Mouse (Mus musculus) cerebellum, adult 8-10 months (tissue): ENCODE data around the gene Fars2.
A peak's percentile ranks its signal among the peaks of the same experiment; 100 is the strongest.

Source experiments
- DNase-seq: peaks from one replicate; pipeline ENCODE4 v3.0.0; 2022

The Fars2 gene

DNA sequence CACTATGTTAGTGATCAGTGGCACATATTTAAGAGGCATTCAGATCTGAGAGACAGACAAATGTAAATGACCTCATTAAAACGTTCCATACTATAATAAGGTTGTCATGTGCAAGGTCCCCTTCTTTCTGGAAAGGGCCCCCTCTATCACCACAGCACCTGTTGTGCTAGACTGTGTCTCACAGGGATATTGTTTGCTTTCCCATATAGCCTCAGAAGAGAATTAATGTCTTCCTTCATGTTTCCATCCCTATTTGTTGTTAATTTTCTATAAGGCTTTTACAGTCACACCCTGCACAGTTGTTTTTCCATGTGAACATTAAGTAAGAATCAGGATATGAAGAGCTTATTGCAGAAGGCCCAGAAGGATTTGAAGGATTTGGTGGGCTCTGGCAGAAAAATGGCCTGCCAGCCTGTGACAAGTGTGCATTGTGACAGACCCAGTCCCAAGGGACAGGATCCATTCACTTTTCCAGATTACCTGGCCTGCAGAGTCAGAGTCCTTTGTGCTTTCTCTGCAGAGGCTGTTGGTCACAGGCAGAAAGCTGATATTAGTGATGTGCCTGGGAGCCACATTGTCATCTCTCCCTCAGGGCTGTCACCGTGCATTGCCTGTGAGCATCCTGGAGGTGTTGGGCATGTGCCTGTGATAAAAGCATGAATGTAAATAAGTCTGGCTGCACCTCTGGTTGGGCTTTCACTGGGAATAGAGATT lies 352.4 kb downstream of the Fars2 start:
- DNase-seq, result no peak

DNA sequence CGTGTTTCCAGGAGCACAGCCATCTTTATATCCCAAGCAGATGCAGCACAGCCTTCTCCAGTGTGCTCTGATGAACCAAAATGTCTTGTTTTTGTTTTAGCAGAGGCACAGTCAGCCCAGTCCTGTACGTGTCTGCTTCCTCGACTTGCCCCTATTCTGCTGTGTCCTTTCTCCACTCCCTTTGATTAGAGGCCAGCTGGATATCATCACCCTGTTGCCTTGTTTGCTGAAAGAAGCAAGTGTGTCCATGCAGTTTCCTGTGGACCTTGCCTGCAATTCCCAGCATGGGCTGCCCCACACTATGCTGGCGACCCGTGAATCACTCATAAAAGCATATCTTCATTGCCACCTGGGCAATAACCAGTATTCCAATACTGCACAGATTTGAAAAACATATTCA lies 360.4 kb downstream of the Fars2 start:
- no peak for DNase-seq

DNA sequence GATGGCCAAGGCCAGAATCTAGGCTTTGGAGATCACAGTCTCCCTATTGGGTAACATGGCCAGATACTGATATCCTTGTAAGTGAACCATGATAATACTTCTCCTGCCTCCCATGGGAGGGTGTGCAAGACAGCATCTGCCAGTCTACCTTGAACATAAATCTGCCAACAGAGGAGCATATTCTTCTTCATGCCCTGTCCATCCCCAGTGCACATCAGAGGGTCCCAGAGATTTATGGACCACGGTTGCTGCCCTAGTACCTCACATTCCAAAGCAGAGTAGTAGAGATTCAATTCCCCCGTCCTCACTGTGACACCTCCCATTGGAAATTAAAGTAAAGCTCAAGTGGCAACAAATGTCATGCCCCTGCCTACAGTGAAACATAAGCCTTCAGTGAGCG lies 361.0 kb downstream of the Fars2 start:
- DNase-seq, result no peak

DNA sequence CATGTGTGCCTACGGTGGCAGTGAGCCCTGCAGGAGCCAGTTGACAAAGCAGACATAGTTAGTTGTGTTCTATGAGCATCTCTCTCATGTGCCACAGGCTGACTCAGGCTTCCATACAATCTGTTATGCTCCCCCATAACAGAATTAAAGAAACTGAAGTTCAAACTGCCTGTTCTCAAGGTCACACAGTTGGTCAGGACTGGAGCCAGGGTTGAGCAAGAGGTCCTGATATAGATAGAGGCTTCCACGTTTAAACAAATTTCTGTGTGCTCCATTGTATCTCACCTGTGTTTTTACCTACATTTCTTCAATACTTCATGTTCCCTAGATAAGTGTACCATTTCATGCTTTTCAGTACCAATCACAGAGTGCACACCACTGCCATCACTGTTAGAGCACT lies 362.9 kb downstream of the Fars2 start:
- DNase-seq, result no peak

DNA sequence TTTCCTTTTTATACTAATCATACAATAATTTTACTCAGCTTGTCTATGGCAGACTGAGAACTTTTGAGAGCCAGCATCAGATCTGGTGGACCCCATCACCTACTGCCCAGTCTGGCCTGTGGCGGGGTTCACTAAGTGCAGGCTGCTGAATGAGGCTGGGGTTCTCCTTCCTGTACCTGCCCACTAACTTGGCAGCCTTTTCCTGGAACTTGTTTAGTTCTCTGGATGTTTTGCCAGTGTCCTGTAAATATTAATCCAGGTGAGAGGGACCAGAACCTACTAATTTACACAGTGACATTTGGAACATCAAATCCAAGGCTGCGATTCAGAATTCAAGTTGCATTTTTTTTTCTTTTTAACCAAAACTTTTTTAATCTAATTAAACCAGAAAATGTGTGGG lies 367.2 kb downstream of the Fars2 start:
- DNase-seq, result no peak

DNA sequence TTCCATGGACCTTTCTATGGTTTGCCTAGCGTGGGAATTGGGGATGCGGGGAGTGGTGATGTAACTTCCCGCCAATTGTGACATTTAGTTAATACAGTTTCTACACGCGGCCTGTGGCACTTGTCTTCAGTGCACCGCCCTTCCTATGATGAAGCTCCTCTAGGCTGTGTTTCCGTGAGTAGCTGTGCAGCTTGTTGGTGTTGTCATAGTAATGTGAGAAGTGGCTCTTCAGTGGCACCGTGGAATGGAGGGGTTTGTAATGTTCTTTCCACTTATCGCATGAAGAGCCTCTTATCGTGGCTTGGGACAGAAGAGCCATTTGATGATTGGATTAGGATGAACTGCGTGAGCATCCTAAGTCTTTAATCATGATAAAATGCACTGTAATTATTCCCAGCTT lies 369.5 kb downstream of the Fars2 start:
- no peak for DNase-seq

DNA sequence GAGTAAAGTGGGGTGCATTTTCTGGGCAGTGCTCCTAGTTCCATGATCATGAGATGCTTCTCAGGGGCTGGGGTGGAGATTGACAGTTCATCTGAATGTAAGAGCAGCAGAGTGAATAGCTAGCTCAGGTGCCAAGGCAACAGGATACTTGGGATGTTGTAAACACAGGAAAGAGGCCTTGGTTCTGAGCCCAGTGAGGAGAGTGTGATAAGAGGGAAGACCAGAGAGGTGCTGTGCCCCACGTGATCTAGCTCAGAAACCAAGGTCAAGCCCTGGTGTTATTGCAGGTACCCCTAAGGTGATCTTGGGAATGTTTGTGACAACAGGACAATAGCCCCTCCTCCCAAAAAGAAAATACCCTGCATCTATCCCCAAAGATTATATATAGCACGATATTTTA lies 372.2 kb downstream of the Fars2 start:
- no peak for DNase-seq

DNA sequence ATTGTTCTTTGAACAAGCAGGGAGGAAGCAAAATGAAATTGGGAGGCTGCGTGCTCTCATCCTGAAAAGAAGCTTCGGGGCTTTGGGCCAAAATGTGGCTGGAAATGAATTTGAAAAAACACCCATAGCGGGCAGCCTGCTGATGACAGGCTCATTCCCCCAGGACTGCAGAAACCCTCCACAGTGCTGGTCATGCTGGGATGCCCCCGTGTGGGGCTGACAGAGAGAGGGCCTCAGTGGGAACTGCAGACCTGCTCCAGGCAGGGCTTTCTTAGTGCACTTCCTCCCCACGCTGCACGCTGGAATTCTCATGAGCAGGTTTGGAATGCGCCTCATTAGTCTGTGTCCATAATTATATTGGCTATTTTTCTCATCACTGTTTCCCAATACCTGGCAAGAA lies 373.4 kb downstream of the Fars2 start:
- DNase-seq, result no peak

DNA sequence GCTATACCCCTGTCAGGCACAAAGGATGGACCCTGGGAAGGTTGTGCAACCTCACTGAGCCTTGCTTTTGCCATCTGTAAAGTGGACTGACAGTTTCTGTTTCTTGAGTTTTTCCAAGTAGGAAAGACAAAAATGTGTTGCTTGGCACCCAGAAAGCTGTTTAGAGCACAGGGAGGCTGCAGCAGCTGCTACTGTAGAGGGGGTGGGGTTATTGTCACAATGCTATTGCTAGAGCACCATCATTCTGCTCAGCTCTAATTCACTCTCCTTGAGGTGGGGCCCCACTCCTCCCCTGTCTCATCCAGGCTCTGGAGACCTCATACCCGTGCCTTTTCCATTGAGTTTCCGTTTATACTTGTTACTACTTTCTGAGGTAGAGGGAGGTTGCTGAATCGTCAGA lies 375.2 kb downstream of the Fars2 start:
- DNase-seq, result no peak

DNA sequence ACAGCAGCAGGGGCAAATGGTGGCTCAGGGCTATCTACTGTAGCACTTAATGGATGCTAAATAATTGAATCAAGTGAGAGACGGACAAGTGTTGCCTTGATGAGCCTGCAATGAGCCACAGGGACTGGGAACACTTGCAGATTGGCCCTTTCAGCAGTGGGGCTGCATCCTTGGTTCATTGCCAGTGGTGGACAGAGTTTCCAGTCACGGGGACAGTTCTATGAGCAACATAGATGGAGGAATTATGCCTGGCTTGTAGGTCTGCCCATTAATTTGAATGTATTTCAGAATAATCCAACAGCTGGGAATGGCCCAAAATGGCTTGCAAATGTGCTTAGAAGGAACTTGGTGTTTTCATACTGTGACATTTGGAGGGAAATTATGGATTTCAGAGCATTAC lies 376.1 kb downstream of the Fars2 start:
- DNase-seq, result no peak

DNA sequence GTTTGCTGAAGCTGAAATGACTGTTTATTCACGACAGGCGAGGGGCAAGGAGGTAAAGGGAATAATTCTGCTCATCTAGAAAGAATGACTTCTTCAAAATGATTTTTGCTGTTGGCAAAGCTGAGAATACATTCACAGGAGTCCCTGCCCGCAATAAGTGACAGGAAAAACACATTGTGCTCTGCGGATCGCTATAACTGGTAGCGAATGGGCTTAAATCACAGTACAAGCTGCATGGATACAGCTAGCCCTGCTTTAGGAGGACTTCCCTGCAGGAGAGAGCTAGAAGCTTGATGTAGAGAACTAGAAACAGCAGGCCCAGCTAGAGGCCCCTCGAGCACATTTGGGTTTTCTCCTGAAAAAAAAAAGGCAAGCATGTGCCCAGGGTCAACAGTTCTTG lies 376.6 kb downstream of the Fars2 start:
- DNase-seq, result no peak

DNA sequence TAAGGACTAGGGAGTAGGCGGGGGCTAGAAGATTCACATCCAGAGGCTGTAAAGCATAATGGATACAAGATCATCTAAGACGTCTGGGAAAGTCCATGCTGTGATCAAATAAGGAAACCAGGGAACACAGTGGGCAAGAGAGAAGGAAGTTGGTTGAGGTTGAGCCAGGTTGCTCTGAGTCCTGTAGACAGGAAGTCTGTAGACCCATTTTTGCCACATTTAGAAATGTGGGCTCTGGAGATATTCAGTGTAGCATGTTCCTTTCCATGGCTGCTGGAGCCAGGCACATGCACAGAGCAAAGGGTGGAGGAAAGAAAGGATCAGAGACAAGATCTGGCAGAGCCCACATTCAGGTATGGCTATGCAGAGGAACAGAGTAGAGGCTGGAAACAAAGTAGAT lies 378.8 kb downstream of the Fars2 start:
- DNase-seq, result no peak

DNA sequence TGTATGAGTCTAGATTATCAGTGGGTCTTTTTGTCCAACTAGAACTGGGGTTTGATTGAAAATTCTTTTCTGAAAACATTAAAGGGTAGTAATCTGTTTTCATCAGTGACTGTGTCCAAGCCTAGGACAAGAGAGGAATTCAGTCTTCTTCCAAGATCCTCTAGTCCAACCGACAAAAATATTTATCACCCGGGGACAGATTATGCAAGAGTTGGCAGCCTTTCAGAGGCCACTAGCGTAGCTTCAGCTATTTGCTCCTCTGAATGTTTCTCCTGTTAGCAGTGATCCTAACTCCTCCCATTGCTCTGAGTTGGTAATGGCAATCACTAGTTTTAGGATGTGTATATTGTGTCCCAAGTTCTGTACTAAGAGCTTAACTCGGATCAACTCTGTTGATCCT lies 380.1 kb downstream of the Fars2 start:
- peak; percentile 20 for DNase-seq

DNA sequence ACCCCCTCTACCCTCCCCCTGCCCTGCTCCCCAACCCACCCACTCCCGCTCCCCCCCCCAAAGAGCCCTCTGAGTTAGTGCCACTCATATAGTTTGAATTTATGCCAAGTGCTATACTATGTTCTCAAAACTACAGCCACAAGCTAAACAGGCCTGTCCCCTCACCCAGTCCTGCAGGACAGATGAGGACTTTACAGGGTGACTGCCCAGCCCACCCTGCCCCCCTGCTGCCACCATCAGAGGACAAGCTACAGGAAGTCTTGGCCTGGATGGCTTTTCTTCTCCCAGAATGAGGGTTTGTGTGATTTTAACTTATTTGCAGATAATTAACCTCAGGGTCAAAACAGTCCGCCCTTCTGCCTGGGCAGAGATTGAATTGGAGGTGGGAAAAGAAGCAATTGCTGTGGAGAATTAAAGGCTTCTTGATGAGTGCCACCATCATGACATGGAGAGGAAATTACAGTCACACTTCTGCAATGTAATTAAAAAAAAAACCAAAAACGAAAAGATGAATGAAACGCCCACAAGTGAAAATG lies 383.2 kb downstream of the Fars2 start:
- DNase-seq, result no peak

DNA sequence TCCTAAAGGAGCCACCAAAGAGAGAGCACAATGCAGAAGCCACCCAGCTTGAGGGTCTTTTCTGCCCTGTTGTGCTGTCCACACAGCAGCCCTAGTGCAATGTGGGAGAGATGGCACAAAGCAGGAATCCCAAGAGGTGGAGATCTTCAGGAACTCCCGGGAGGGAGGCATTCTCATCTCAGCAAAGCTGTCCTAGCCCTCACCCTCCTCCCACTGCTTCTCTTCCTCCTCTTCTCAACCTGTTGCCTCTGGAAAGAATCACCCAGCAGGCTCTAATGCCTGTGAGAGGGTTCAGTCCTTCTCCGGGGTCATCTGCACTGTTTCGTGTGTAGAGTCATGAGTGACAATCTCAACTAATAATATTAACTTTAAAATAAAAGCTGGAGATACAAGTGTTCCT lies 386.3 kb downstream of the Fars2 start:
- no peak for DNase-seq

DNA sequence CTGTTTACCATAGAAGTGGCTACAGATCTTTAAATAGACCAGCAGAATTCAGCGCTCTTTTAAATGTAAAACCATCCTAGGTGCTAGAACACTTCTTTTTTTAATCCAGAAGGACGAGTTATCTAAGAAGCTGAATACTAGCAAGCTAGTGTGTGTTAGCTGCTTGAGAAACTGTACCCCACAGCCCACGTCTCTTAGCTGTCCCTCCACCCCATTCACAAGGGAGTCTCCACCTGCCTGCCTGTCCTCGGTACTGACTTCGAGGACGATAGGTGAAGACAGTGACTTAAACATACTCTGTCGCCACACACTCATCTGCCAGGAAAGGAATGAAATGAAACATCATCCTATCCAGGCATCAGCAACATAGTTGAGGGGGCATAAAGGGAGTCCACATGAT lies 386.8 kb downstream of the Fars2 start:
- no peak for DNase-seq

DNA sequence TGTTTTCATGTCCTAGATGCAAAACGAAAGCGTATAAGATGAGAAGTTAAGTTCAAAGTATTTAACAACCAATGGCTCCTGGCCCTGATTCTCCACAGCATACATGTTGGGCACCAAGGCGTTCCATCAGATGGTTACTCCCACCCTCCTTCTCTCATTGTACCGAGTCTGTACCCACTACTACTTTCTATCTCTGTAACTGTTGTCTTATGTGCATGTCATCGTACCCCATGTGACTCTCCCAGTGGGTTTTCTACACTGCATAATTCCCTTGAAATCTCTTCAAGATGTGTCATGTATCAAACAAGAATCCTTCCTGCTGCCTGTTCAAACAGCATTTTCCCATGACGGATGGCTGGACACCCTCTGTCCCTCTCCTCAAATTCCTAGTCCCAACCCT lies 388.5 kb downstream of the Fars2 start:
- DNase-seq, result no peak

DNA sequence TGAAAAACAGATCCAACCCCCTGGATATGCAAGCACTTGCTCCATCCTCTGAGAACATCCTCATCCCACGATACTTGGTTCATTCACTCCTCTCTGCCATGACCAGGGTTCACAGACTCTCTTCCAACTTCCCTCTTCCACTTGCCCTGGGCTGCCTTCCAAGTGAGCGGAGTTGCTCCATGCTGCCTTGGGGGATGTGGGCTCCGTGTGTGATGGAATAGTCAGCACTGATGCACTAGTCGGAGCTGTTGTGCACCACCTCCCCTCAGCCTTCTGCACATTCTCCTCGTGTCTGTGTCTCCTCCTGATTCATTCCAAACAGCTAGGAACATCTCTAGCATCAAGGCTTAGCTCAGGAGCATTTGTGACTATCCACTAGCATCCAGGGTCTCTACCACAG lies 389.1 kb downstream of the Fars2 start:
- DNase-seq, result no peak

DNA sequence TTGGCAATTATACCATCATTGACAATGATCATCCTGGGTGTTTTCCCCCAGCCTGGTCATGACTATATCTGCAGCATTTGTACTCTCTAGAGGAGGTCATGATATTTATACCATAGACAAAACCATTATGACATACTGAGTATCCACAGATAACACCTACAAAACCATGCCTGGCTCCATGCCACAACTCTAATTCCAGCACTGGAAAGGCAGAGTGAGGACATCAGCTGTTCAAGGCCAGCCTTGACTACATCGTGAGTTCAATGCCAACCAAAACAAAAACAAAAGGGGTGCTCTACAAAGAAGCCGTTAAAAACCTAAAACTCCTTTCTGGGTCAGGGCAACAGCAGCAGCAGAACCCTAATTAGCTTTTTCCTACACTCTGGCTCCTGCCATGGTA lies 392.9 kb downstream of the Fars2 start:
- DNase-seq, result no peak

DNA sequence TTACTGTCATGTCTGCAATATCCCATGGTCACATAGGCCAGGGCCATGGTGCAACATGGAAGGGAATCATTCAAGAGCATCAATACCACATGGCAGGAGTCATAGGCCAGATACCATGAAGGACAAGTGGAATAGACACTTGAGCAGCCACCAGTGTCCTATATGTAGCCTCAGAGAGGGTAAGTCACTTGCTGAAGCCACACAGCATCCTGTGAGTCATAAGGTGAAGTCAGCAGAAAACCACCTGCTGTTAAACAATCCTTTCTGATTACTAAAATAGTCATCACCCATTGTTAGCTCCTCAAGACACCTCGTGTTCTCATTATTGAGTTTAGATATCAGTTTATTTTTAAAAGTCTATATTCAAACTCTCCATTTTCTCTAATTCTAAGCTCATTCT lies 395.9 kb downstream of the Fars2 start:
- no peak for DNase-seq

DNA sequence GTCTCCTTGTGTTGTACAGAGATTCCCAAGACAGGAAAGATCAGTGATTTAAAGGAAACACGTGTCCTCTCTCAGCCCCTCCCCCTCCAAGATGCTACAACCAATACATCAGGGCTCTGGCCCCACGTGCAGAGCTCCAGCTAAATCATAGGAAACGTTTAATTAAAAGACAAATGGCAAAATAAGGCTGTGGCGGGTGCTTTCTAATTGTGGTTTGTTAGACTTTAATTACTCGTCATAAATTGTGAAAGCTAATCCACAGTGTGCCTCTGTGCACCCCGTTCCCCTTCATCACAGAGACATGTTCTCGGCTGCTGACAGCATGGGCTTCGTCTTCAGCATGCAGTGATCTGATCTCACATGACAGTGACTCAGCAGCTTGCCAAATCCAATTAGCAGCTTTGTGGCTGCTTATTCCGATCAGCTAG lies 400.9 kb downstream of the Fars2 start:
- no peak for DNase-seq

DNA sequence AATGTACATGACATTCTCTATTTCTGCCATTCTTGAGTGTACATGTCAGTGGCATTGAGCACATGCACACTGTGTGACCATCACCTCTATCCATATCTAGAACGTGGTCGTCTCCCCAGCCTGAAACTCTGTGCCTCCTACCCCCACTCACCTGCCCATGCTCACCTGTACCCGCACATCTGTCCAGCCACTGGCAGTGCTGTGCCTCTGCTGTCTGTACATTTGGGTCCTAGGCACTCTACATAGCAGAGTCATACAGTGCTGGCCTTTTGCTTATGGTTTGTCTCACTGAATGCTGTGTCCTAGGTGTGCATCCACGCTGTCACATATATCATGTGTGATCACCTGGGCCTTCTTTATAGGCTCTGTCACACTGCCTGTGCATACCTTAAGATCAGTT lies 410.5 kb downstream of the Fars2 start:
- no peak for DNase-seq

DNA sequence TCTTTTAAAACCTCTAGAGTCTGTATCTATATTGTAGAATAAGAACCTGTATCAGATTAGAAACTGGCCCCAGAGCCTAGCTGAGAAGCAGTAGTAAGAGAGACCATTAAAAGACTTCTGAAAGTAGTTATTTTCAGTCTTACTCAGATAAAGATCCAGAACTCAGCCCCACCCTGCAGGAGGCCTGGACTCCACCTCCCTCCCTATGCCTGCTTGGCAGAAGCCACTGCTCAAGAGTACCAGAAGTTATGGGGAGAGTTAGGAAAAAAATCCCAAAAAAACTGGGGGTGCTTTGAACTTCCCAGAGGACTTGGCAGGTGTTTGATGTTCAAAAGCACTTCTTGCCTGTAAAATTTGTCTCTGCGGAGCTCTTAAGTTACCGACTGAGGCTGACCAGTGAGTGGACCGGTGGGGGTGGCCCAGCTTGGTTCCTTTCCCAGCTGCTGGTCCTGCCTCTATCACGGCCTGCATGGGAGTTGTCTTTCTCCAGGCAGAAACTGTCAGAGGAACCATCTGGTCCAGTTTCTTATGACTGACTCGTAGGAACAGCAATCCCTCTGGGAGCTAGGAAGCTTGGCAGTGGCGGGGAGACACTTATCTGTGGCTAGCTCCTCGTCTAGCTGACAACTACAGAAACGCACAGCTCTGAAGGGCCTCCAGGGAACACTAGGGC lies 411.1 kb downstream of the Fars2 start:
- DNase-seq, result no peak

DNA sequence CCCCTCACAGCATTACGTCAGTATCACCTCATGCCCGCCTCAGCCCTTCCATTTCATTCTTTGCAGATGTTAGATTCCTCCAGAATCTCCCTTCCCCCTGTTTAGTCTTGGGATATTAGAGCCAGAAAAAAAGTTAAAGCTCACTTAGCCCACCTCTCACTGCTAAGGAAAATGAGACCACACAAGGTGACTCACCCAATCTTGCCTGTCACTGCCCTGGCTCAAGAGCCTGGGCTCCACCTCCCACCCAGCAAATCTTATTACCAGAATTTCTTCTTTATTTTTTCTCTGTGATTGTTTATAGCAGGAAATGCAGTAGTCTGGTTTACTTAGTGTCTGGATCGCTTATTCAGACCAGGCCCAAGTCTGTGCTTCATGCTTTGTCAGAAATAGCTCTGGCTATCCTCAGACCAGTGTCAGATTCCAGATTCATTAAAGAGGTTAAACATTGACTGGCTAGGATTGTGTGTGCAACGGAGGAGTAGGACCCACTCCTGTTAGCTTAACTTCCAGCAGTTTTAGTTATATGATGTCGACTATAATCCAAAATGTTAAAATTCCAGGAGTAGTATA lies 412.3 kb downstream of the Fars2 start:
- no peak for DNase-seq
